Mouse (Mus musculus) spleen, adult 2 months (tissue): ENCODE measurements around the gene Tmem56. TPM values are rescaled to one million over a fixed set of nuclear protein-coding genes. Genes with fewer than 3 reads are reported as not detected.

Experiments used
- DNase-seq, 2 experiments: peaks; one replicate each; pipeline versions ENCODE4 v3.0.0 to v3.0.0-alpha.2; 2012 to 2021; ENCODE audit warnings: low spot score in 2 of 2, low read depth in 1 of 2
- H3K27ac ChIP-seq: fragments of 200-500 bp; 2 replicates; pipeline ENCODE4 v1.5.1; 2012; ENCODE audit warnings: low read length, inconsistent platforms; ENCODE audit not compliant: insufficient read depth
- H3K27me3 ChIP-seq: fragments of 200-500 bp; 2 replicates; pipeline ENCODE4 v1.6.1; 2012; ENCODE audit warnings: mild to moderate bottlenecking, moderate library complexity, low read length, inconsistent platforms; ENCODE audit not compliant: control insufficient read depth, insufficient read depth
- H3K36me3 ChIP-seq: fragments of 200-500 bp; 2 replicates; pipeline ENCODE4 v1.6.1; 2012; ENCODE audit warnings: mild to moderate bottlenecking, low read length, inconsistent platforms; ENCODE audit not compliant: control insufficient read depth, insufficient read depth
- H3K4me1 ChIP-seq: fragments of 200-500 bp; 2 replicates; pipeline ENCODE4 v1.6.1; 2011; ENCODE audit warnings: inconsistent platforms; ENCODE audit not compliant: control insufficient read depth, insufficient read depth, insufficient read length
- H3K4me3 ChIP-seq: fragments of 200-500 bp; 2 replicates; pipeline ENCODE4 v1.5.1; 2011; ENCODE audit warnings: mild to moderate bottlenecking, inconsistent platforms; ENCODE audit not compliant: insufficient read depth, insufficient read length; ENCODE audit errors: extremely low read depth
- CTCF ChIP-seq: fragments of 200-500 bp; IDR thresholded peaks from 2 replicates; pipeline ENCODE4 v1.5.1; 2011; ENCODE audit warnings: mild to moderate bottlenecking, inconsistent platforms; ENCODE audit not compliant: insufficient read depth, insufficient read length, insufficient replicate concordance; ENCODE audit errors: extremely low read depth
- POLR2A ChIP-seq: fragments of 200-500 bp; IDR thresholded peaks from 2 replicates; pipeline ENCODE4 v1.6.1; 2011; ENCODE audit warnings: low read depth, low read length, inconsistent platforms
- WGBS: fragments of 180-500 bp; shearing (Covaris S2); methylation state at CpG from one replicate; pipeline ENCODE4 v1.1.7; 2018; 5-methylcytosine and 5-hydroxymethylcytosine counted together
- polyA plus RNA-seq: library from polyadenylated mRNA; depleted of rRNA; stranded (reverse); fragments of >200 nt; gene quantifications from 2 replicates; pipeline ENCODE4 v1.2.3, GENCODE M21; 2012; rRNA removed

The Tmem56 gene
- polyA plus RNA-seq, 1 experiment: 0.37 TPM

DNA sequence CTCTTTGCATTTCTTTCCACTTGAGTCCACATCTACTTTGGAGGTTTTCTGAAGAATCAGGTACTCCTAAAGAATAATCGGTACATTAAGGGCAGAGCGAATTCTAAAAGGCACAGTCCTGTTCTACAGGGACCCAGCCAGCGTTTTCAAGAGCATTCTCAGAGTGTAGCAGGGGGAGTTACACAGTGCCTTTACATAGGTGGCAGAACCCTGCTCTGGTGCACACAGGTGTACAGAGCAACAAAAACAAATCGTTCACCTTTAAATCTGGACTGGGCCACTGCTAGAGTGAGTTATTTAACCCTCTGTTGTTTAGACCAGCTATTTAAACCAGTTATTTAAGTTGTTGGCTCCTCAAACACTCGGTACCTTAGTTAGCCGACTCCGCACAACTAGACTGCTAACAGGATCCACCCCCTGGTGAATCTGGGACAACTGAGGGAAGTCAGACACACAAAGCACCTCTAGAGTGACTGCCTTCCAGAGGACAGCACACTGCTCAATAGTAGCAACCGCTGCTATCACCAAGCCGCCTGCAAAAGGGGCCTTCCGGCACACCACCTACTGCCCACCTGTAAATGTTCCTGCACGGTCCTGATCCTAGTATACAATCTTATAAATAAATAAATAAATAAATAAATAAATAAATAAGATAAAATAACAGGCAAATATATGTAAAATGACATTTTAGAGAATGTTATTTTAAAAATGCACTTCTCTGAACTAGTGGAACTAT is 126.3 kb downstream of the Tmem56 start:
- no peak overlapping the region for H3K4me3 ChIP-seq
- TF ChIP-seq CTCF (no peak), POLR2A (no peak)
- WGBS: 85% methylated on average over 11 of the region's 11 CpGs

DNA sequence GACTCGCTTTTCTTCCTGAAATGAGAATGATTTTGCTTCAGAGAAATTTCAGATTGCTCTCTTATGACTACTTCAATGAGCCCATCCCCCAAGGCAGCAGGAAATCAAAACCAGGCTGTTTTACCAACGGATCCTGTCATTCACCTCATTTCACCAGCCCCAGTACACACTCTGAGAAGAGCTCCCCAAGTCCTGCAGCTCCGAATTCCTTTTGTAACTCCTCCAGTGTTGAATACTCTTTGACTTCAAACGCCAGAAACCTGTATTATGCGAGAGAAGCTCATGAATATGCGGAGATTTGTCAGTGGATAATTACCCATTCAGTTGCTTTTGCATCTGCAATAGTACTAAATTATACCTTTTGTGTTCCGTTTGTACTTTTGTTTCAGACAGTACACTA is 126.9 kb downstream of the Tmem56 start:
- no peak for TF ChIP-seq POLR2A
- no peak for TF ChIP-seq CTCF
- Histone ChIP-seq H3K36me3 (no peaks in the 10 kb centered on the region), H3K4me1 (peaks cover 6% of the 10 kb centered on the region; the same call in 1 of the 2 replicates), H3K27me3 (no peaks in the 10 kb centered on the region), H3K27ac (no peak overlapping the region), H3K4me3 (no peak overlapping the region)
- DNase-seq: no peak
- 36% methylated on average over 7 of the region's 7 CpGs for whole genome bisulfite sequencing

More for the DNA sequence above, 126.3 kb downstream of the Tmem56 start:
- H3K27ac ChIP-seq: no peak overlapping the region
- H3K27me3 ChIP-seq: no peaks in the 10 kb centered on the region
- DNase-seq: no peak
- H3K36me3 ChIP-seq: no peaks in the 10 kb centered on the region
- peaks cover 6% of the 10 kb centered on the region; the same call in 1 of the 2 replicates for H3K4me1 ChIP-seq

Other genes with a start within 250 kb of the Tmem56 start
- gene Rwdd3, start 111.4 kb downstream of the Tmem56 start, polyA plus RNA-seq: 1.1 TPM in 2 replicates
- 4.3 and 4.6 TPM in 2 replicates for gene Alg14, start 8.7 kb upstream of the Tmem56 start, polyA plus RNA-seq
- 55.7 and 92.3 TPM in 2 replicates for gene Cnn3, start 143.4 kb upstream of the Tmem56 start, polyA plus RNA-seq
- 0.08 and 0.29 TPM in 2 replicates for gene Slc44a3, start 249.3 kb upstream of the Tmem56 start, polyA plus RNA-seq